Mouse (Mus musculus) heart, embryonic 10.5 days (tissue): ENCODE results near the gene Cdk9. TPM values are rescaled to one million over a fixed set of nuclear protein-coding genes. Genes with fewer than 3 reads are reported as not detected.

Experiments
- DNase-seq: peaks from one replicate; pipeline ENCODE4 v3.0.0-alpha.2; 2017; ENCODE audit warnings: low spot score
- H3K27ac ChIP-seq: fragments of 300-500 bp; sonication (generic); 2 replicates; pipeline ENCODE4 v1.5.1; 2016; ENCODE audit warnings: mild to moderate bottlenecking
- H3K27me3 ChIP-seq: fragments of 300-500 bp; sonication (generic); 2 replicates; pipeline ENCODE4 v1.6.1; 2016; ENCODE audit warnings: mild to moderate bottlenecking; ENCODE audit not compliant: poor library complexity, insufficient read depth, severe bottlenecking
- H3K36me3 ChIP-seq: fragments of 300-500 bp; sonication (generic); 2 replicates; pipeline ENCODE4 v1.6.1; 2016; ENCODE audit warnings: mild to moderate bottlenecking, moderate library complexity
- H3K4me1 ChIP-seq: fragments of 300-500 bp; sonication (generic); 2 replicates; pipeline ENCODE4 v1.6.1; 2016; ENCODE audit warnings: mild to moderate bottlenecking
- H3K4me3 ChIP-seq: fragments of 300-500 bp; sonication (generic); 2 replicates; pipeline ENCODE4 v1.5.1; 2016; ENCODE audit warnings: mild to moderate bottlenecking, moderate library complexity
- H3K9me3 ChIP-seq: fragments of 300-500 bp; sonication (generic); 2 replicates; pipeline ENCODE4 v1.6.1; 2016; ENCODE audit warnings: mild to moderate bottlenecking, moderate library complexity
- WGBS: fragments of 180-500 bp; shearing (Covaris S2); methylation state at CpG from one replicate; pipeline ENCODE4 v1.1.7; 2016; 5-methylcytosine and 5-hydroxymethylcytosine counted together
- polyA plus RNA-seq: library from polyadenylated mRNA; unstranded; fragments of >200 nt; fragmentation: Nextera tagmentation; extraction: Ambion mirVana; gene quantifications from 2 replicates; pipeline ENCODE4 v1.2.1, GENCODE M21; 2016

The Cdk9 gene
- polyA plus RNA-seq, 1 experiment from 2014 or later = 115 TPM

- no peak for DNase-seq
Observed at GRCm38 (mm10) chr2:32744272-32744982, 31.6 kb upstream of the Cdk9 start.

GRCm38 (mm10) chr2:32742173-32742531 is 29.3 kb upstream of the Cdk9 start:
- Histone ChIP-seq H3K4me3 (peak overlapping the region; percentile 64), H3K36me3 (peaks cover 34% of the 10 kb centered on the region), H3K9me3 (no peaks in the 10 kb centered on the region), H3K27ac (peak overlapping the region; percentile 82; the same call in 1 of the 2 replicates), H3K27me3 (peaks cover 70% of the 10 kb centered on the region), H3K4me1 (peaks cover 27% of the 10 kb centered on the region)
- WGBS = 8% methylated on average over 18 of the region's 18 CpGs
- no peak for DNase-seq

More at GRCm38 (mm10) chr2:32744272-32744982, 31.6 kb upstream of the Cdk9 start:
- H3K27ac ChIP-seq = no peak overlapping the region
- WGBS = 72% methylated on average over 15 of the region's 15 CpGs
- H3K27me3 ChIP-seq = peaks cover 67% of the 10 kb centered on the region
- peaks cover 24% of the 10 kb centered on the region for H3K4me1 ChIP-seq
- H3K36me3 ChIP-seq = peaks cover 40% of the 10 kb centered on the region
- no peak overlapping the region for H3K4me3 ChIP-seq
- no peaks in the 10 kb centered on the region for H3K9me3 ChIP-seq

- H3K9me3 ChIP-seq = no peaks in the 10 kb centered on the region
- H3K27me3 ChIP-seq = peaks cover 70% of the 10 kb centered on the region
- peaks cover 33% of the 10 kb centered on the region for H3K4me1 ChIP-seq
- no peak for DNase-seq
- WGBS = 5% methylated on average over 47 of the region's 58 CpGs
- peaks cover 29% of the 10 kb centered on the region for H3K36me3 ChIP-seq
- peak overlapping the region; percentile 64 for H3K4me3 ChIP-seq
- peak overlapping the region; percentile 82 for H3K27ac ChIP-seq
Observed at GRCm38 (mm10) chr2:32741273-32742172, 28.6 kb upstream of the Cdk9 start.

- H3K4me3 ChIP-seq = peak within 1 kb of the TSS; percentile 64
- H3K36me3 ChIP-seq = peaks cover 23% of the 10 kb centered on the region; the same call in 1 of the 2 replicates
- H3K27ac ChIP-seq = peak within 1 kb of the TSS; percentile 82
- no peak for DNase-seq
- no peaks in the 10 kb centered on the region for H3K9me3 ChIP-seq
- 10% methylated on average over 11 of the region's 11 CpGs for WGBS
- peaks cover 66% of the 10 kb centered on the region for H3K27me3 ChIP-seq
- peaks cover 37% of the 10 kb centered on the region for H3K4me1 ChIP-seq
Observed at GRCm38 (mm10) chr2:32740916-32741272, 28.0 kb upstream of the Cdk9 start, which contains the start of gene 6330409D20Rik. Gene 6330409D20Rik, minus strand, starts transcription at chr2:32741016.

- no peaks in the 10 kb centered on the region for H3K9me3 ChIP-seq
- no peak overlapping the region for H3K4me3 ChIP-seq
- no peak for DNase-seq
- peaks cover 10% of the 10 kb centered on the region; the same call in 1 of the 2 replicates for H3K36me3 ChIP-seq
- H3K4me1 ChIP-seq = peaks cover 52% of the 10 kb centered on the region
- peaks cover 54% of the 10 kb centered on the region for H3K27me3 ChIP-seq
- 71% methylated on average over 4 of the region's 4 CpGs for WGBS
- H3K27ac ChIP-seq = no peak overlapping the region
Observed at GRCm38 (mm10) chr2:32739311-32739710, 26.4 kb upstream of the Cdk9 start.

GRCm38 (mm10) chr2:32737008-32737407 is 24.1 kb upstream of the Cdk9 start:
- H3K9me3 ChIP-seq = no peaks in the 10 kb centered on the region
- H3K27me3 ChIP-seq = peaks cover 33% of the 10 kb centered on the region
- 54% methylated on average over 6 of the region's 6 CpGs for WGBS
- peaks cover 59% of the 10 kb centered on the region for H3K4me1 ChIP-seq
- peaks cover 10% of the 10 kb centered on the region; the same call in 1 of the 2 replicates for H3K36me3 ChIP-seq
- H3K4me3 ChIP-seq = no peak overlapping the region
- DNase-seq = no peak
- peak overlapping the region; percentile 6; the same call in 1 of the 2 replicates for H3K27ac ChIP-seq

GRCm38 (mm10) chr2:32736306-32736829 is 23.5 kb upstream of the Cdk9 start:
- Histone ChIP-seq H3K4me1 (peaks cover 58% of the 10 kb centered on the region), H3K4me3 (no peak overlapping the region), H3K27ac (peak overlapping the region; percentile 6; the same call in 1 of the 2 replicates), H3K9me3 (no peaks in the 10 kb centered on the region), H3K27me3 (peaks cover 29% of the 10 kb centered on the region), H3K36me3 (peaks cover 8% of the 10 kb centered on the region; the same call in 1 of the 2 replicates)
- no peak for DNase-seq
- 46% methylated on average over 3 of the region's 3 CpGs for WGBS

- H3K27me3 ChIP-seq = peaks cover 15% of the 10 kb centered on the region
- no peaks in the 10 kb centered on the region for H3K9me3 ChIP-seq
- peaks cover 63% of the 10 kb centered on the region for H3K4me1 ChIP-seq
- H3K4me3 ChIP-seq = no peak overlapping the region
- peak overlapping the region; percentile 43 for H3K27ac ChIP-seq
- WGBS = 41% methylated on average over 4 of the region's 4 CpGs
- peaks cover 7% of the 10 kb centered on the region; the same call in 1 of the 2 replicates for H3K36me3 ChIP-seq
- no peak for DNase-seq
Observed at GRCm38 (mm10) chr2:32734933-32735332, 22.1 kb upstream of the Cdk9 start.

- peaks cover 11% of the 10 kb centered on the region; the same call in 1 of the 2 replicates for H3K27me3 ChIP-seq
- H3K36me3 ChIP-seq = peaks cover 7% of the 10 kb centered on the region; the same call in 1 of the 2 replicates
- H3K27ac ChIP-seq = peak overlapping the region; percentile 43
- 32% methylated on average over 4 of the region's 4 CpGs for WGBS
- peaks cover 68% of the 10 kb centered on the region for H3K4me1 ChIP-seq
- H3K4me3 ChIP-seq = no peak overlapping the region
- no peak for DNase-seq
- no peaks in the 10 kb centered on the region for H3K9me3 ChIP-seq
Observed at GRCm38 (mm10) chr2:32734480-32734879, 21.6 kb upstream of the Cdk9 start.

GRCm38 (mm10) chr2:32732695-32733094 is 19.8 kb upstream of the Cdk9 start:
- Histone ChIP-seq H3K27me3 (peaks cover 7% of the 10 kb centered on the region; the same call in 1 of the 2 replicates), H3K27ac (peak overlapping the region; percentile 72; the same call in 1 of the 2 replicates), H3K4me1 (peaks cover 74% of the 10 kb centered on the region), H3K36me3 (peaks cover 7% of the 10 kb centered on the region; the same call in 1 of the 2 replicates), H3K9me3 (no peaks in the 10 kb centered on the region), H3K4me3 (no peak overlapping the region)
- 71% methylated on average over 6 of the region's 6 CpGs for WGBS
- DNase-seq = no peak

GRCm38 (mm10) chr2:32731911-32732310 is 19.0 kb upstream of the Cdk9 start:
- H3K4me3 ChIP-seq = no peak overlapping the region
- H3K27ac ChIP-seq = peak overlapping the region; percentile 72
- DNase-seq = no peak
- no peaks in the 10 kb centered on the region for H3K9me3 ChIP-seq
- H3K36me3 ChIP-seq = no peaks in the 10 kb centered on the region
- H3K4me1 ChIP-seq = peaks cover 69% of the 10 kb centered on the region
- 53% methylated on average over 4 of the region's 4 CpGs for WGBS
- H3K27me3 ChIP-seq = peaks cover 7% of the 10 kb centered on the region; the same call in 1 of the 2 replicates

GRCm38 (mm10) chr2:32730854-32731253 is 18.0 kb upstream of the Cdk9 start:
- Histone ChIP-seq H3K27ac (peak overlapping the region; percentile 78), H3K36me3 (no peaks in the 10 kb centered on the region), H3K4me3 (peak overlapping the region; percentile 59), H3K9me3 (no peaks in the 10 kb centered on the region), H3K4me1 (peaks cover 61% of the 10 kb centered on the region), H3K27me3 (0 out of 2 replicates have a peak, but pooled peaks cover 5% of the 10 kb centered on the region)
- 23% methylated on average over 11 of the region's 11 CpGs for WGBS
- DNase-seq = no peak
